8 mouse cellular contexts compared by ENCODE assay signal in genomic region chr6:94986346-94986745, GRCm38 (mm10).
DNase-seq lines count a peak whose midpoint lies in the region; ATAC-seq lines count a peak whose summit lies in the region.

No protein-coding gene starts in this region.

- H3K36me3 ChIP-seq in hindbrain, embryonic 14.5 days (replicated peaks; ENCODE audit: control insufficient read depth, insufficient read depth): no peaks in the 10 kb centered on the region

- no peak overlapping the region for H3K4me2 ChIP-seq in hindbrain, embryonic 14.5 days (replicated peaks)

- no peak overlapping the region for H3K9ac ChIP-seq in hindbrain, embryonic 14.5 days

- no peaks in the 10 kb centered on the region for H3K9me3 ChIP-seq in hindbrain, embryonic 14.5 days (ENCODE audit: control insufficient read depth, low read length)

- 17% methylated on average over 4 of the region's 4 CpGs for WGBS in hindbrain, embryonic 14.5 days

- no peak overlapping the region for H3K27ac ChIP-seq in hindbrain, embryonic 14.5 days

- no peaks in the 10 kb centered on the region for H3K4me1 ChIP-seq in hindbrain, embryonic 14.5 days (replicated peaks; ENCODE audit: control insufficient read depth, insufficient read depth, low read length)

- no peaks in the 10 kb centered on the region for H3K27me3 ChIP-seq in hindbrain, embryonic 14.5 days (ENCODE audit: control insufficient read depth, insufficient read depth, low read length)

- H3K4me3 ChIP-seq in hindbrain, embryonic 14.5 days (replicated peaks; ENCODE audit: low read length): no peak overlapping the region

- intact Hi-C loops in left cerebral cortex, postnatal 4 days (cut with DNase I): loop anchor here (5.0 kb wide), 1 partner anchor 444 kb away; no protein-coding TSS in a partner anchor

- DNase-seq in left cerebral cortex, adult 11 months (ENCODE audit: low spot score): peak; percentile 51
- no peak for DNase-seq in left cerebral cortex, postnatal 4 days
- peak; percentile 84 for DNase-seq in MN1 (ENCODE audit: low spot score)
- DNase-seq in embryo, embryonic 10.5 days (ENCODE audit: low spot score): peak; percentile 92
- peak; percentile 95 for DNase-seq in hindbrain, embryonic 14.5 days (ENCODE audit: low spot score)
- peak; percentile 2 to 7 for DNase-seq in left cerebral cortex, adult 8-10 months (ENCODE audit: low spot score in 2 of 2)
- peak; percentile 75 for DNase-seq in naive thymus-derived CD4-positive, alpha-beta T cell, adult 2 months (ENCODE audit: low read depth)
- no peak for DNase-seq in testis, postnatal 10 days (ENCODE audit: low spot score)

- ATAC-seq in hindbrain, embryonic 14.5 days (ENCODE audit: low FRiP score): peak; percentile 84

Comparison
In these comparisons a context has a peak if more than half of its experiments do, and no peak if none do; other contexts are left out.
1. DNase-seq: peak in left cerebral cortex, adult 11 months (single experiment), MN1 (single experiment), embryo, embryonic 10.5 days (single experiment), hindbrain, embryonic 14.5 days (single experiment), left cerebral cortex, adult 8-10 months (2 of 2) and naive thymus-derived CD4-positive, alpha-beta T cell, adult 2 months (single experiment); none in left cerebral cortex, postnatal 4 days (single experiment) and testis, postnatal 10 days (single experiment).